In genomic region chr9:106461026-106461415, GRCm38 (mm10) we compare ENCODE assay signal across 33 mouse cellular contexts. TPM values are rescaled to one million over a fixed set of nuclear protein-coding genes. Genes with fewer than 3 reads are reported as not detected.
DNase-seq lines count a peak whose midpoint lies in the region; ATAC-seq and TF ChIP-seq lines count a peak whose summit lies in the region.
"Had no signal": no experiment of that assay in that cellular context is flagged by ENCODE, and none has a peak within 500 bp of the region (broad histone marks: within the 10 kb centered on the region; RNA-seq: fewer than 3 reads in every experiment).

No protein-coding gene starts in this region.

- H3K9me3 ChIP-seq in forebrain, embryonic 10.5 days = no peaks in the 10 kb centered on the region
- no peaks in the 10 kb centered on the region for H3K9me3 ChIP-seq in forebrain, embryonic 14.5 days (replicated peaks; ENCODE audit: control insufficient read depth, low read length)
- H3K9me3 ChIP-seq: embryonic facial prominence, embryonic 12.5 days; heart, embryonic 10.5 days; heart, embryonic 15.5 days; hindbrain, embryonic 12.5 days; limb, embryonic 13.5 days; lung, embryonic 15.5 days; midbrain, embryonic 10.5 days had no signal

- H3K4me1 ChIP-seq in forebrain, embryonic 10.5 days = peaks cover 93% of the 10 kb centered on the region
- H3K4me1 ChIP-seq in forebrain, embryonic 14.5 days (ENCODE audit: control insufficient read depth, insufficient read depth, low read length) = peaks cover 36% of the 10 kb centered on the region
- peaks cover 31% of the 10 kb centered on the region for H3K4me1 ChIP-seq in cerebellum, adult 2 months (ENCODE audit: control insufficient read depth, insufficient read depth, low read length)

- peaks cover 42% of the 10 kb centered on the region for H3K27me3 ChIP-seq in forebrain, embryonic 10.5 days (ENCODE audit: poor library complexity, severe bottlenecking)
- H3K27me3 ChIP-seq in forebrain, embryonic 14.5 days (replicated peaks; ENCODE audit: control insufficient read depth, insufficient read depth, low read length) = no peaks in the 10 kb centered on the region
- no peaks in the 10 kb centered on the region for H3K27me3 ChIP-seq in cerebellum, adult 2 months (ENCODE audit: control insufficient read depth, insufficient read depth, low read length)

- no peak overlapping the region for H3K4me2 ChIP-seq in forebrain, embryonic 14.5 days (ENCODE audit: low read length)
- H3K4me2 ChIP-seq: embryonic facial prominence, embryonic 12.5 days; heart, embryonic 15.5 days; hindbrain, embryonic 12.5 days; limb, embryonic 13.5 days; liver, embryonic 11.5 days; lung, embryonic 15.5 days had no signal

- peak overlapping the region; percentile 20; the same call in 1 of the 2 replicates for H3K27ac ChIP-seq in forebrain, embryonic 10.5 days
- H3K27ac ChIP-seq in forebrain, embryonic 14.5 days (ENCODE audit: low read depth, low read length) = no peak overlapping the region
- H3K27ac ChIP-seq in layer of hippocampus, adult 2 months = peak overlapping the region; percentile 72
- peak overlapping the region; percentile 75 for H3K27ac ChIP-seq in cerebellum, adult 2 months (ENCODE audit: insufficient read depth, low read length)
- H3K27ac ChIP-seq: heart, embryonic 10.5 days; heart, embryonic 15.5 days; hindbrain, embryonic 12.5 days; limb, embryonic 13.5 days; lung, embryonic 15.5 days; stomach, postnatal 0 days had no signal

- no peak for ATAC-seq in forebrain, embryonic 14.5 days
- ATAC-seq: CD4-positive, CD25-positive, alpha-beta regulatory T cell, adult 4 months; forebrain, postnatal 0 days; intestine, embryonic 16.5 days; midbrain, embryonic 16.5 days had no signal

- TF ChIP-seq POLR2A in cerebellum, adult 2 months (IDR thresholded peaks at IDR 0.05; ENCODE audit: borderline replicate concordance, insufficient read depth, low read length) = no peak

- WGBS in forebrain, embryonic 10.5 days = 91% methylated on average over 9 of the region's 9 CpGs
- 91% methylated on average over 9 of the region's 9 CpGs for WGBS in forebrain, embryonic 14.5 days
- WGBS in cerebellum, adult 2 months = 15% methylated on average over 9 of the region's 9 CpGs

- no peak for DNase-seq in forebrain, embryonic 10.5 days (ENCODE audit: extremely low spot score, low spot score)
- DNase-seq in forebrain, embryonic 14.5 days (ENCODE audit: low spot score) = no peak
- DNase-seq in layer of hippocampus, adult 2 months (ENCODE audit: low spot score in 2 of 2) = no peak
- DNase-seq in layer of hippocampus, postnatal 10 days (ENCODE audit: low spot score in 2 of 2) = no peak
- DNase-seq in cerebellum, adult 2 months = peak; percentile 45 to 66
- DNase-seq in cerebellum, adult 9-10 months = peak; percentile 74
- DNase-seq in retina, embryonic 14.5 days (ENCODE audit: low spot score) = no peak
- DNase-seq: adrenal gland, postnatal 14 days; embryo, embryonic 11 days; forebrain, postnatal 0 days; gastrocnemius, postnatal 14 days; kidney, adult 8-10 months; kidney, postnatal 36 days; right cerebral cortex, adult 18-20 months; thymus, adult 18-20 months; thymus, postnatal 25 days had no signal

- no peak for TF ChIP-seq CTCF in layer of hippocampus, adult 2 months (conservative IDR thresholded peaks at IDR 0.05)
- no peak for TF ChIP-seq CTCF in cerebellum, adult 2 months (IDR thresholded peaks at IDR 0.05; ENCODE audit: borderline replicate concordance, insufficient read depth, low read depth, low read length)

- H3K36me3 ChIP-seq in forebrain, embryonic 10.5 days (replicated peaks) = peaks cover 100% of the 10 kb centered on the region
- peaks cover 48% of the 10 kb centered on the region for H3K36me3 ChIP-seq in forebrain, embryonic 14.5 days (ENCODE audit: control insufficient read depth, insufficient read depth, low read length)

- H3K9ac ChIP-seq in forebrain, embryonic 14.5 days (ENCODE audit: low read length) = no peak overlapping the region
- H3K9ac ChIP-seq: embryonic facial prominence, embryonic 12.5 days; forebrain, postnatal 0 days; heart, embryonic 15.5 days; limb, embryonic 13.5 days; lung, embryonic 15.5 days had no signal

- H3K4me3 ChIP-seq in forebrain, embryonic 10.5 days = no peak overlapping the region
- H3K4me3 ChIP-seq in forebrain, embryonic 14.5 days (ENCODE audit: low read depth, low read length) = no peak overlapping the region
- H3K4me3 ChIP-seq in layer of hippocampus, adult 2 months = no peak overlapping the region; the same call in 1 of the 2 replicates
- peak overlapping the region; percentile 95 for H3K4me3 ChIP-seq in cerebellum, adult 2 months (replicated peaks; ENCODE audit: insufficient read depth, low read depth, low read length)
- H3K4me3 ChIP-seq: embryonic facial prominence, embryonic 12.5 days; heart, embryonic 10.5 days; heart, embryonic 15.5 days; hindbrain, embryonic 12.5 days; limb, embryonic 13.5 days; lung, embryonic 15.5 days; myocyte had no signal

RNA-seq across cellular contexts. Expression of gene Gpr62, which starts 4.7 kb away (rescaled TPM):
- polyA plus RNA-seq in forebrain, embryonic 10.5 days (2016; fragmentation: Nextera tagmentation; extraction: Ambion mirVana) = 0.10 and 0.27 TPM in 2 replicates
- 0.56 and 0.89 TPM in 2 replicates for polyA plus RNA-seq in forebrain, embryonic 14.5 days (2014; fragmentation: Nextera tagmentation; extraction: Ambion mirVana)
- total RNA-seq in layer of hippocampus, adult 2 months (2021) = 10 to 100 TPM; 11.6 to 12.4 TPM
- 1 to 10 TPM; 1.8 to 2.0 TPM for total RNA-seq in layer of hippocampus, postnatal 10 days (2021)
- polyA plus RNA-seq in cerebellum, adult 2 months (2012; rRNA removed) = 27.9 and 30.7 TPM in 2 replicates
- total RNA-seq: adrenal gland, postnatal 14 days; granulocyte monocyte progenitor cell, adult 5-6 weeks; heart, postnatal 25 days; megakaryocyte progenitor cell, adult 5-6 weeks; neutrophil, adult 5-6 weeks had no signal
- polyA plus RNA-seq: CD4-positive, CD25-positive, alpha-beta regulatory T cell, adult 4 months had no signal

RNA-seq across cellular contexts. Expression of gene Pcbp4, which starts 7.9 kb away (rescaled TPM):
- 337 and 351 TPM in 2 replicates for polyA plus RNA-seq in forebrain, embryonic 10.5 days (2016; fragmentation: Nextera tagmentation; extraction: Ambion mirVana)
- 199 and 226 TPM in 2 replicates for polyA plus RNA-seq in forebrain, embryonic 14.5 days (2014; fragmentation: Nextera tagmentation; extraction: Ambion mirVana)
- total RNA-seq in layer of hippocampus, adult 2 months (2021) = 100 to 1,000 TPM; 187 to 205 TPM
- 100 to 1,000 TPM; 226 to 234 TPM for total RNA-seq in layer of hippocampus, postnatal 10 days (2021)
- 515 and 572 TPM in 2 replicates for polyA plus RNA-seq in cerebellum, adult 2 months (2012; rRNA removed)

RNA-seq across cellular contexts. Expression of gene Abhd14a, which starts 13.5 kb away (rescaled TPM):
- polyA plus RNA-seq in forebrain, embryonic 10.5 days (2016; fragmentation: Nextera tagmentation; extraction: Ambion mirVana) = 40.7 and 42.8 TPM in 2 replicates
- 51.9 and 60.2 TPM in 2 replicates for polyA plus RNA-seq in forebrain, embryonic 14.5 days (2014; fragmentation: Nextera tagmentation; extraction: Ambion mirVana)
- 10 to 100 TPM; 39.0 to 39.4 TPM for total RNA-seq in layer of hippocampus, adult 2 months (2021)
- total RNA-seq in layer of hippocampus, postnatal 10 days (2021) = 10 to 100 TPM; 51.1 to 53.2 TPM
- polyA plus RNA-seq in cerebellum, adult 2 months (2012; rRNA removed) = 49.7 and 51.5 TPM in 2 replicates

RNA-seq across cellular contexts. Expression of gene Abhd14b, which starts 13.8 kb away (rescaled TPM):
- polyA plus RNA-seq in forebrain, embryonic 10.5 days (2016; fragmentation: Nextera tagmentation; extraction: Ambion mirVana) = 4.4 and 6.0 TPM in 2 replicates
- 5.5 and 5.9 TPM in 2 replicates for polyA plus RNA-seq in forebrain, embryonic 14.5 days (2014; fragmentation: Nextera tagmentation; extraction: Ambion mirVana)
- 10 to 100 TPM; 13.9 to 17.0 TPM for total RNA-seq in layer of hippocampus, adult 2 months (2021)
- 10 to 100 TPM in 1 of 2 experiments, 1 to 10 TPM in 1; 9.9 to 10.6 TPM for total RNA-seq in layer of hippocampus, postnatal 10 days (2021)
- 59.7 and 68.5 TPM in 2 replicates for polyA plus RNA-seq in cerebellum, adult 2 months (2012; rRNA removed)

RNA-seq across cellular contexts. Expression of gene Rrp9, which starts 14.7 kb away (rescaled TPM):
- 85.2 and 91.4 TPM in 2 replicates for polyA plus RNA-seq in forebrain, embryonic 10.5 days (2016; fragmentation: Nextera tagmentation; extraction: Ambion mirVana)
- 45.6 and 48.9 TPM in 2 replicates for polyA plus RNA-seq in forebrain, embryonic 14.5 days (2014; fragmentation: Nextera tagmentation; extraction: Ambion mirVana)
- 10 to 100 TPM; 35.4 to 36.6 TPM for total RNA-seq in layer of hippocampus, adult 2 months (2021)
- 10 to 100 TPM; 38.5 to 45.2 TPM for total RNA-seq in layer of hippocampus, postnatal 10 days (2021)
- polyA plus RNA-seq in cerebellum, adult 2 months (2012; rRNA removed) = 42.5 and 43.7 TPM in 2 replicates

Comparison
In these comparisons a context has a peak if more than half of its experiments do, and no peak if none do; other contexts are left out.
1. DNase-seq: peak in cerebellum, adult 2 months (2 of 2) and cerebellum, adult 9-10 months (single experiment); none in forebrain, embryonic 10.5 days (single experiment), forebrain, embryonic 14.5 days (single experiment), layer of hippocampus, adult 2 months (0 of 2), layer of hippocampus, postnatal 10 days (0 of 2) and retina, embryonic 14.5 days (single experiment).
2. RNA of gene Gpr62, which starts 4.7 kb away (polyA plus RNA-seq): 27.9 to 30.7 TPM in cerebellum, adult 2 months; 0.56 to 0.89 TPM in forebrain, embryonic 14.5 days and 0.10 to 0.27 TPM in forebrain, embryonic 10.5 days; every median in the first group is over 10 times any median in the second.